In genomic region chr10:40521579-40521978, GRCm38 (mm10) we compare ENCODE assay signal across 9 mouse cellular contexts. TPM values are rescaled to one million over a fixed set of nuclear protein-coding genes. Genes with fewer than 3 reads are reported as not detected.
DNase-seq lines count a peak whose midpoint lies in the region; ATAC-seq and TF ChIP-seq lines count a peak whose summit lies in the region.
"Had no signal": no experiment of that assay in that cellular context is flagged by ENCODE, and none has a peak within 500 bp of the region (broad histone marks: within the 10 kb centered on the region; RNA-seq: fewer than 3 reads in every experiment).

No protein-coding gene starts in this region.

- WGBS in hindbrain, embryonic 14.5 days: 1% methylated on average over 12 of the region's 12 CpGs
- 5% methylated on average over 12 of the region's 12 CpGs for WGBS in neural tube, embryonic 15.5 days

- peak overlapping the region; percentile 27 for H3K4me2 ChIP-seq in hindbrain, embryonic 14.5 days (replicated peaks)
- H3K4me2 ChIP-seq in neural tube, embryonic 15.5 days: peak overlapping the region; percentile 20

- no peak for TF ChIP-seq CTCF in layer of hippocampus, adult 2 months (conservative IDR thresholded peaks at IDR 0.05)

- peak overlapping the region; percentile 13; the same call in 1 of the 2 replicates for H3K9ac ChIP-seq in hindbrain, embryonic 14.5 days
- H3K9ac ChIP-seq in neural tube, embryonic 15.5 days (replicated peaks): no peak overlapping the region

- peak; percentile 21; the same call in 1 of the 2 replicates for ATAC-seq in hindbrain, embryonic 14.5 days (ENCODE audit: low FRiP score)
- ATAC-seq in neural tube, embryonic 15.5 days (ENCODE audit: low FRiP score): peak; percentile 43; the same call in 1 of the 2 replicates
- ATAC-seq: activated CD4-positive, CD25-positive, alpha-beta regulatory T cell, adult 4 months had no signal

- peak overlapping the region; percentile 93 for H3K27ac ChIP-seq in layer of hippocampus, adult 2 months
- 0 out of 2 replicates have a peak overlapping the region, but pooled peaks have one; percentile 4 for H3K27ac ChIP-seq in hindbrain, embryonic 14.5 days
- no peak overlapping the region for H3K27ac ChIP-seq in neural tube, embryonic 15.5 days (replicated peaks)

- no peak overlapping the region for H3K4me3 ChIP-seq in layer of hippocampus, adult 2 months
- no peak overlapping the region for H3K4me3 ChIP-seq in hindbrain, embryonic 14.5 days (replicated peaks; ENCODE audit: low read length)
- no peak overlapping the region for H3K4me3 ChIP-seq in neural tube, embryonic 15.5 days (replicated peaks)

- H3K36me3 ChIP-seq in hindbrain, embryonic 14.5 days (replicated peaks; ENCODE audit: control insufficient read depth, insufficient read depth): no peaks in the 10 kb centered on the region
- H3K36me3 ChIP-seq in neural tube, embryonic 15.5 days: no peaks in the 10 kb centered on the region

- no peak for DNase-seq in layer of hippocampus, adult 2 months (ENCODE audit: low spot score in 2 of 2)
- DNase-seq in layer of hippocampus, adult 11-12 months (ENCODE audit: low spot score): no peak
- peak; percentile 82 for DNase-seq in embryo, embryonic 10.5 days (ENCODE audit: low spot score)
- DNase-seq in hindbrain, embryonic 14.5 days (ENCODE audit: low spot score): peak; percentile 53
- no peak for DNase-seq in layer of hippocampus, postnatal 36 days
- DNase-seq in ovary, postnatal 36 days (ENCODE audit: low spot score): no peak
- DNase-seq in urinary bladder, adult 2 months (ENCODE audit: low spot score): no peak

- H3K27me3 ChIP-seq in hindbrain, embryonic 14.5 days (ENCODE audit: control insufficient read depth, insufficient read depth, low read length): no peaks in the 10 kb centered on the region
- no peaks in the 10 kb centered on the region for H3K27me3 ChIP-seq in neural tube, embryonic 15.5 days (replicated peaks)

- H3K9me3 ChIP-seq in hindbrain, embryonic 14.5 days (ENCODE audit: control insufficient read depth, low read length): no peaks in the 10 kb centered on the region
- no peaks in the 10 kb centered on the region for H3K9me3 ChIP-seq in neural tube, embryonic 15.5 days (replicated peaks)

- H3K4me1 ChIP-seq in hindbrain, embryonic 14.5 days (replicated peaks; ENCODE audit: control insufficient read depth, insufficient read depth, low read length): peaks cover 11% of the 10 kb centered on the region
- H3K4me1 ChIP-seq in neural tube, embryonic 15.5 days: peaks cover 30% of the 10 kb centered on the region

RNA-seq across cellular contexts. Expression of gene Slc22a16, which starts 48.6 kb away (rescaled TPM):
- not detected for total RNA-seq in layer of hippocampus, adult 2 months (2021)
- polyA plus RNA-seq in hindbrain, embryonic 14.5 days (2014; fragmentation: Nextera tagmentation; extraction: Ambion mirVana): not detected in 2 replicates
- not detected in 2 replicates for polyA plus RNA-seq in neural tube, embryonic 15.5 days (2015; fragmentation: Nextera tagmentation; extraction: Ambion mirVana)
- not detected for total RNA-seq in layer of hippocampus, postnatal 36 days (2021)
- not detected in 2 replicates for polyA plus RNA-seq in urinary bladder, adult 2 months (2012; rRNA removed)
- polyA plus RNA-seq: activated CD4-positive, CD25-positive, alpha-beta regulatory T cell, adult 4 months had no signal

Comparison
In these comparisons a context has a peak if more than half of its experiments do, and no peak if none do; other contexts are left out.
1. DNase-seq: peak in embryo, embryonic 10.5 days (single experiment) and hindbrain, embryonic 14.5 days (single experiment); none in layer of hippocampus, adult 2 months (0 of 2), layer of hippocampus, adult 11-12 months (single experiment), layer of hippocampus, postnatal 36 days (0 of 2), ovary, postnatal 36 days (single experiment) and urinary bladder, adult 2 months (single experiment).